8 mouse cellular contexts compared by ENCODE assay signal in genomic region chr6:125350231-125350994, GRCm38 (mm10). TPM values are rescaled to one million over a fixed set of nuclear protein-coding genes. Genes with fewer than 3 reads are reported as not detected.
DNase-seq lines count a peak whose midpoint lies in the region; ATAC-seq and TF ChIP-seq lines count a peak whose summit lies in the region.

No protein-coding gene starts in this region.

- TF ChIP-seq EP300 in stomach, postnatal 0 days (optimal IDR thresholded peaks at IDR 0.05), result no peak

- DNase-seq in ovary, postnatal 36 days (ENCODE audit: low spot score), result peak; percentile 54
- no peak for DNase-seq in ovary, postnatal 14 days (ENCODE audit: low spot score)
- DNase-seq in forebrain, embryonic 14.5 days (ENCODE audit: low spot score), result no peak
- DNase-seq in lung, postnatal 36 days, result peak; percentile 54
- DNase-seq in stomach, postnatal 0 days (ENCODE audit: low spot score), result peak; percentile 44
- no peak for DNase-seq in T-cell, adult 2 months (ENCODE audit: low spot score)
- DNase-seq in spleen, postnatal 4 days (ENCODE audit: low spot score in 2 of 2), result no peak

- peak overlapping the region; percentile 68 for H3K9ac ChIP-seq in forebrain, embryonic 14.5 days (ENCODE audit: low read length)
- peak overlapping the region; percentile 61 for H3K9ac ChIP-seq in hindbrain, embryonic 16.5 days (ENCODE audit: low read depth, low read length)
- H3K9ac ChIP-seq in stomach, postnatal 0 days (ENCODE audit: low read length), result peak overlapping the region; percentile 94

- no peaks in the 10 kb centered on the region for H3K27me3 ChIP-seq in forebrain, embryonic 14.5 days (replicated peaks; ENCODE audit: control insufficient read depth, insufficient read depth, low read length)
- H3K27me3 ChIP-seq in hindbrain, embryonic 16.5 days (replicated peaks; ENCODE audit: control insufficient read depth, insufficient read depth, low read length), result peaks cover 7% of the 10 kb centered on the region
- H3K27me3 ChIP-seq in stomach, postnatal 0 days (ENCODE audit: control insufficient read depth, insufficient read depth, low read length), result no peaks in the 10 kb centered on the region

- peak overlapping the region; percentile 44 for H3K4me3 ChIP-seq in forebrain, embryonic 14.5 days (ENCODE audit: low read depth, low read length)
- peak overlapping the region; percentile 45 for H3K4me3 ChIP-seq in hindbrain, embryonic 16.5 days (ENCODE audit: low read length)
- peak overlapping the region; percentile 83 for H3K4me3 ChIP-seq in stomach, postnatal 0 days (ENCODE audit: low read depth, low read length)

- no peaks in the 10 kb centered on the region for H3K9me3 ChIP-seq in forebrain, embryonic 14.5 days (replicated peaks; ENCODE audit: control insufficient read depth, low read length)
- H3K9me3 ChIP-seq in hindbrain, embryonic 16.5 days (ENCODE audit: control insufficient read depth, low read length), result no peaks in the 10 kb centered on the region
- H3K9me3 ChIP-seq in stomach, postnatal 0 days (ENCODE audit: control insufficient read depth, low read length), result no peaks in the 10 kb centered on the region

- H3K4me1 ChIP-seq in forebrain, embryonic 14.5 days (ENCODE audit: control insufficient read depth, insufficient read depth, low read length), result peaks cover 19% of the 10 kb centered on the region
- peaks cover 23% of the 10 kb centered on the region for H3K4me1 ChIP-seq in hindbrain, embryonic 16.5 days (ENCODE audit: control insufficient read depth, insufficient read depth, low read depth, low read length)
- peaks cover 28% of the 10 kb centered on the region for H3K4me1 ChIP-seq in stomach, postnatal 0 days (replicated peaks; ENCODE audit: control insufficient read depth, insufficient read depth)

- H3K4me2 ChIP-seq in forebrain, embryonic 14.5 days (ENCODE audit: low read length), result peak overlapping the region; percentile 79
- peak overlapping the region; percentile 72 for H3K4me2 ChIP-seq in hindbrain, embryonic 16.5 days (ENCODE audit: low read length)
- H3K4me2 ChIP-seq in stomach, postnatal 0 days (replicated peaks; ENCODE audit: low read depth), result peak overlapping the region; percentile 93

- no peak overlapping the region for H3K27ac ChIP-seq in forebrain, embryonic 14.5 days (ENCODE audit: low read depth, low read length)
- H3K27ac ChIP-seq in hindbrain, embryonic 16.5 days (ENCODE audit: low read depth, low read length), result no peak overlapping the region; the same call in 1 of the 2 replicates
- peak overlapping the region; percentile 96 for H3K27ac ChIP-seq in stomach, postnatal 0 days (replicated peaks)

- no peaks in the 10 kb centered on the region for H3K36me3 ChIP-seq in forebrain, embryonic 14.5 days (ENCODE audit: control insufficient read depth, insufficient read depth, low read length)
- H3K36me3 ChIP-seq in hindbrain, embryonic 16.5 days (ENCODE audit: control insufficient read depth, insufficient read depth, low read length), result no peaks in the 10 kb centered on the region
- H3K36me3 ChIP-seq in stomach, postnatal 0 days (ENCODE audit: control insufficient read depth, insufficient read depth, low read length), result 0 out of 2 replicates have a peak, but pooled peaks cover 4% of the 10 kb centered on the region

- no peak for TF ChIP-seq CTCF in stomach, postnatal 0 days (IDR thresholded peaks at IDR 0.05; ENCODE audit: low read depth)

- WGBS in forebrain, embryonic 14.5 days, result 5% methylated on average over 20 of the region's 20 CpGs
- 15% methylated on average over 19 of the region's 20 CpGs for WGBS in hindbrain, embryonic 16.5 days
- WGBS in stomach, postnatal 0 days, result 2% methylated on average over 20 of the region's 20 CpGs

- no peak; the same call in 1 of the 2 replicates for ATAC-seq in forebrain, embryonic 14.5 days
- ATAC-seq in hindbrain, embryonic 16.5 days, result no peak
- peak; percentile 6; the same call in 1 of the 2 replicates for ATAC-seq in stomach, postnatal 0 days (ENCODE audit: low FRiP score, low TSS enrichment)

RNA-seq across cellular contexts. Expression of gene Tnfrsf1a, which starts 1.3 kb away (rescaled TPM):
- 14.2 and 16.2 TPM in 2 replicates for polyA plus RNA-seq in forebrain, embryonic 14.5 days (2014; fragmentation: Nextera tagmentation; extraction: Ambion mirVana)
- polyA plus RNA-seq in hindbrain, embryonic 16.5 days (2015; fragmentation: Nextera tagmentation; extraction: Ambion mirVana), result 15.1 and 18.3 TPM in 2 replicates
- 75.3 and 77.7 TPM in 2 replicates for polyA plus RNA-seq in stomach, postnatal 0 days (2015; fragmentation: Nextera tagmentation; extraction: Ambion mirVana)

RNA-seq across cellular contexts. Expression of gene Scnn1a, which starts 30.0 kb away (rescaled TPM):
- polyA plus RNA-seq in forebrain, embryonic 14.5 days (2014; fragmentation: Nextera tagmentation; extraction: Ambion mirVana), result 0.29 and 0.37 TPM in 2 replicates
- 0.69 and 0.70 TPM in 2 replicates for polyA plus RNA-seq in hindbrain, embryonic 16.5 days (2015; fragmentation: Nextera tagmentation; extraction: Ambion mirVana)
- polyA plus RNA-seq in stomach, postnatal 0 days (2015; fragmentation: Nextera tagmentation; extraction: Ambion mirVana), result 18.5 and 20.6 TPM in 2 replicates

RNA-seq across cellular contexts. Expression of gene Plekhg6, which starts 30.2 kb away (rescaled TPM):
- polyA plus RNA-seq in forebrain, embryonic 14.5 days (2014; fragmentation: Nextera tagmentation; extraction: Ambion mirVana), result 0.16 TPM in 1 of 2 replicates, not detected in the other
- polyA plus RNA-seq in hindbrain, embryonic 16.5 days (2015; fragmentation: Nextera tagmentation; extraction: Ambion mirVana), result 0.30 and 0.41 TPM in 2 replicates
- 6.3 and 6.7 TPM in 2 replicates for polyA plus RNA-seq in stomach, postnatal 0 days (2015; fragmentation: Nextera tagmentation; extraction: Ambion mirVana)

RNA-seq across cellular contexts. Expression of gene Ltbr, which starts 36.7 kb away (rescaled TPM):
- polyA plus RNA-seq in forebrain, embryonic 14.5 days (2014; fragmentation: Nextera tagmentation; extraction: Ambion mirVana), result 10.8 and 12.9 TPM in 2 replicates
- 16.4 and 18.7 TPM in 2 replicates for polyA plus RNA-seq in hindbrain, embryonic 16.5 days (2015; fragmentation: Nextera tagmentation; extraction: Ambion mirVana)
- polyA plus RNA-seq in stomach, postnatal 0 days (2015; fragmentation: Nextera tagmentation; extraction: Ambion mirVana), result 71.5 and 73.0 TPM in 2 replicates

Comparison
In these comparisons a context has a peak if more than half of its experiments do, and no peak if none do; other contexts are left out.
1. DNase-seq: peak in ovary, postnatal 36 days (single experiment), lung, postnatal 36 days (single experiment) and stomach, postnatal 0 days (single experiment); none in ovary, postnatal 14 days (single experiment), forebrain, embryonic 14.5 days (single experiment), T-cell, adult 2 months (single experiment) and spleen, postnatal 4 days (0 of 2).
2. RNA of gene Scnn1a, which starts 30.0 kb away (polyA plus RNA-seq): 18.5 to 20.6 TPM in stomach, postnatal 0 days; 0.69 to 0.70 TPM in hindbrain, embryonic 16.5 days and 0.29 to 0.37 TPM in forebrain, embryonic 14.5 days; every median in the first group is over 10 times any median in the second.
3. Peak in every context shown above with its lines, with median percentiles within 50 percentile points of each other: H3K4me2 ChIP-seq, H3K4me3 ChIP-seq and H3K9ac ChIP-seq.